Mouse (Mus musculus): ENCODE results near the gene Cacna2d3.

GRCm38 (mm10) chr14:29005228-29005840, 716.3 kb downstream of the Cacna2d3 start:
- TF ChIP-seq GATA1 (IDR thresholded peaks at IDR 0.05; ENCODE audit: borderline replicate concordance, low read length), result no peak
- TF ChIP-seq FLI1 (IDR thresholded peaks at IDR 0.05; ENCODE audit: low read length), result no peak

Data from megakaryocyte, embryonic 14.5 days (primary cell).